Mouse (Mus musculus) large intestine, adult 2 months (tissue): ENCODE results near the gene Fbxw21. TPM values are rescaled to one million over a fixed set of nuclear protein-coding genes. Genes with fewer than 3 reads are reported as not detected.

Source experiments
- DNase-seq: peaks from one replicate; pipeline ENCODE4 v3.0.0-alpha.2; 2012; ENCODE audit warnings: low read depth, low spot score
- WGBS: fragments of 180-500 bp; shearing (Covaris S2); methylation state at CpG from one replicate; pipeline ENCODE4 v1.1.7; 2018; 5-methylcytosine and 5-hydroxymethylcytosine counted together
- polyA plus RNA-seq: library from polyadenylated mRNA; depleted of rRNA; stranded (reverse); fragments of >200 nt; gene quantifications from 2 replicates; pipeline ENCODE4 v1.2.3, GENCODE M21; 2012

The Fbxw21 gene
- polyA plus RNA-seq, 1 experiment, result not detected

DNA sequence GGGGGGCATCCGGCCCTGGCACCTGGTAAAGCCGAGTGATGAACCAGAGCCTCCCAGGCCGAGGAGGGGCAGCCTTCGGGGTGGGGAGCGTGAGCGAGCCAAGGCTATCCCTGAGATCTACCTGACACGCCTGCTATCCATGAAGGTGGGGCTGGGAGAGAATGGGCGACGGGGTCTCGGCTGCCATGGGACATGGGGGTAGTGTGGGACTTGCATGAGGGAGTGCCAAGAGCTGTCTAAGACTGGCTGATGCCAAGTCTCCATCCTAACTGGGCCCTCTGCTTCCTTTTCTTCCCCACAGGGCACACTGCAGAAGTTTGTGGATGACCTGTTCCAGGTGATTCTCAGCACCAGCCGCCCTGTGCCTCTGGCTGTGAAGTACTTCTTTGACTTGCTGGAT lies 47.6 kb downstream of the Fbxw21 start:
- WGBS, result 92% methylated on average over 11 of the region's 11 CpGs
- no peak for DNase-seq

DNA sequence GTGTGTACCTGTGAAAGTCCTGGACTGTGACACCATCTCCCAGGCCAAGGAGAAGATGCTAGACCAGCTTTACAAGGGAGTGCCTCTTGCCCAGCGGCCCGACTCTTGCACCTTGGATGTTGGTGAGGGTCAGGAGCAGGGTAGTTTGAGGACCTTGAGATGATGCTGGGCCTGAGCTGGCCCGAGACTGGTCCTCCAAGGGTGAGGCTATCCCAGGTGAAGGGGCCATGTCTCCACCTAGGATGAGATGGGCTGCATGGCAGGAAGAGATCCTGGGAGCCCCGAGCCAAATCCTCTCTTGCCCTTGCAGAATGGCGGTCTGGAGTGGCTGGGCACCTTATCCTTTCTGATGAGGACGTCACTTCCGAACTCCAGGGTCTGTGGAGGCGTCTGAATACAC lies 48.5 kb downstream of the Fbxw21 start:
- DNase-seq, result no peak
- 86% methylated on average over 8 of the region's 8 CpGs for WGBS

DNA sequence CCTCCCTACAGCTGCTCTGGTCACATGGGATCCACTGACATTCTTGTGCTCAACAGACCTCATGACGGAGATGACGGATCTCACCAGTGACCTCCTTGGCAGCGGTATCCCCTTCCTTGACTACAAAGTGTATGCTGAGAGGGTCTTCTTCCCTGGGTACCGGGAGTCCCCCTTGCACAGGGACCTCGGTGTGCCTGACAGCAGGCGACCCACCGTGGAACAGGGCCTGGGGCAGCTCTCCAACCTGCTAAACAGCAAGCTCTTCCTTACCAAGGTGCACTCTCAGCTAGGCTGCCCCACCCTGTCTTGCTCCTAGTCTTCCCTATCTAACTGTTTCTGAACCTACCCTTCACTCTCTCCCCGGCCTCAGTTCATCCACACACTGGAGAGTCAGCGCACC lies 50.2 kb downstream of the Fbxw21 start:
- 96% methylated on average over 9 of the region's 9 CpGs for WGBS
- no peak for DNase-seq

DNA sequence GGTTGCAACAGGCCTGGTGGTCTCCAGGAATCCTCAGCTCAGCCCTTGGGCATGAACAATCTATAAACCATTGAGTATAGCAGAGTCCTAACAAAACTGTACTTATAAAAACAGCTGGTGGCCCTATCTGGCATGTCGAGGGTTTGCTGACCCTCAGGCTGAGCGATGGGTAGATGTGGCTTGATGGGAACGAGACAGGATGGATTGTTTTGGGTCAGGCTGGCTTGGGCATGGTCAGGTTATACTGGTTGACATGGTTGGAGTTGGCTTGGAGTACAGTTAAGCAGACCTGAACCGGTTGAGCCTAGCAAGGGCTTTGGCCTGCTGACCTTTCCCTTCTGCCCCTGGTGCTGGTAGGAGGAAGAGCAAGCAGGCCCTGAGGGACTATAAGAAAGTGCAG lies 50.7 kb downstream of the Fbxw21 start:
- no peak for DNase-seq
- 78% methylated on average over 4 of the region's 4 CpGs for WGBS

DNA sequence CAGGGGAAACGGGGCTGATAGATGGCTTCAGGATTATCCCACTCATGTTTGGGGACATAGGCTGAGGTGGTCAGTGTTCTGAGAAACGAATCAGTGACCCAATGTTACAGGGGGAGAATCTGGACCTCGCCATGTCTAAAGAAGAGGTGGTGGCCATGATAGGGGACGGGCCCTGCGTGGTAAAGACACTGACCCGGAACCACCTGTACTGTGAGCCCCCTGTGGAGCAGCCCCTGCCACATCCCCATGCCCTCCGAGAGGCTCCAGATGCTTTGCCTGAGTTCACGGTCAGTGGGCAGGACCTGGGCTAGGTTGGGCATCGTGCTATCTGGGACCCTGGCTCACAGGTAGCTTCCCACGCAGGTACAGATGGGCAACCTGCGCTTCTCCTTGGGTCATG lies 51.6 kb downstream of the Fbxw21 start:
- WGBS, result 95% methylated on average over 11 of the region's 11 CpGs
- DNase-seq, result no peak

DNA sequence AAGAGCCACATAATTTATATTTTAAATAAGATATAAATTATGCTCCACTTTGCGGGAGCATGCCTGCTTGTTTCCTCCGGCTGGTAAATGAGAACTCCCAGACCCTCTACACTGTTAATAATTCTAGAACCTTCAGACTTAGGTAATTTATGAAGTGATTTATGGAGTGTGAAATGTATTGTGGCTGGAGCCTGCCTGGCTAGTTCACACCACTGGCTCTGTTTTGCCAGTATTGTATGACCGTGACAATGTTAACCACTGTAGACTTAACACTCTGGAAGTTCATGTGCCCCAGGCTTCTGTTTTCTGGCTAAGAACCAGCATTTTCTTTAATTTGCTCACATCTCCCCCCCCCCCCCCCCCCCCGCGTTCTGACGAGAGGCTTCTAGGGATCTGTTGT lies 54.5 kb downstream of the Fbxw21 start:
- 74% methylated on average over 5 of the region's 6 CpGs for whole genome bisulfite sequencing
- DNase-seq, result no peak

DNA sequence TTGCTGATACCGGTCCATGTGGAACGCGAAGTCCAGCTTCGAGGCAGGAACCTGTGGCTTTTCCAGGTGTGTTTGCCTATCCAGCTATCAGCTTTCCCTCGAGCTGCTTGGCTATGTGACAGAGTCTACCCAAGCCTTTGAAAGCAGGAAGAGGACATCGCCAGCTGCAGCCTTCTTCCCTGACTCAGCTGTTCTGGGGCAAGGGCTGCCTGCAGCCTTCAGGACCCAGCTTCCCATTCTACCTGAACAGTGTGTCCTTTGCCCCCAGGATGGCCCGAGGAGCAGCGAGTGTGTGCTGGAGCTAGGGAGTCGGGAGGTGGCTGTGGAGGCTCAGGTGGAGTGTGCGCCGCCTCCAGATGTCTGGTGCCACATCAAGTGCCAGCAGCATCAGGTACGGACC lies 56.2 kb downstream of the Fbxw21 start:
- no peak for DNase-seq
- WGBS, result 79% methylated on average over 12 of the region's 12 CpGs

DNA sequence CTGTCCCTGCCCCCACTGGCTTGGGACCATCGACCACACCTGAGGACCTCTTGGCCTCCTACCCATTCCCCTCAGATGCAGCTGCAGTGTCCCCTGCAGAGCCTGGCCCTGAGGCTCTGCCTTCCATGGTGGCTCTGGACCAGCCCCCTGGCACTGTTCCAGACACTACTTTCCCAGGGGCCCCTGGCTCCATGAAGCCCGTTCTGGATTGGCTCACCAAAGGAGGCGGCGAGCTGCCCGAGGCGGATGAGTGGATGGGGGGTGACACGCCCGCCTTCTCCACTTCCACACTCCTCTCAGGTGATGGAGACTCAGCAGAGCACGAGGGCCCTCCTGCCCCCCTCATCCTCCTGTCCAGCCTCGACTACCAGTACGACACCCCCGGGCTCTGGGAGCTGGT lies 56.8 kb downstream of the Fbxw21 start:
- DNase-seq, result no peak
- WGBS, result 73% methylated on average over 12 of the region's 12 CpGs

DNA sequence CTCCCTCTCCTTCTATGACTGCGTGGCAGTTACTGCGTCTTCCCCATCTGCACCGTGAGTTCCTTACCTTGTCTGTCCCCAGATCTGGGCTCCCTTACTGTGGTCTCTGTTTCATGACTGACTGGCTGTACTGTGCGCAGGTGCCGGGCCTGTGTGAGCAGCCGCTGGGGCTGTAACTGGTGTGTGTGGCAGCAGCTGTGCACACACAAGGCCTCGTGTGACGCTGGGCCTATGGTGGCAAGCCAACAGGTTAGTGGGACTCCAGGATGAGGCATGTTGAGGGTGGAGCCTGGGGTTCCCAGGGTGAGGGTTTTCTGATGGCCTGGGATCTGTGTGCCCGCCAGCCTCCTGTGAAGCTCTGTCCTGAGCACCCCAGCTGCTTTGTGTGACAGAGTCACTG lies 57.8 kb downstream of the Fbxw21 start:
- WGBS, result 87% methylated on average over 9 of the region's 9 CpGs
- DNase-seq, result no peak

DNA sequence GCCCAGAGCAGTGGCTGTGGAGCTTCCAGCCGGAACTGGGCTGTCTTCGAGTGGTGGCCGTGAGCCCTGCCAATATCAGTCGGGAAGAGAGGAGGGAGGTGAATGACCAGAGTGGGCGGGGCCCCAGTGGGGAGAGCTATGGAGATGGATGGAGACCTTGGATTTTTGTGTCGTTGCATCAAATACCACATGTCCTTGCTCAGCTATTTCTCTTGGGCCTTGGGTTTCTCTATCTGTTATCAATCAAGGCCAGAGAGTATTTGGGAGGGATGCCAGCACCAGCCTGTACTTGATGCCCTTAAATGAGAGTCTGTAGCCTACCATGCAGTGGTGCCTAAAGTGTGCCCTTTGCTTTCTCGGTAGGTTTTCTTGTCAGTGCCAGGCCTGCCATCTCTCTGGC lies 58.6 kb downstream of the Fbxw21 start:
- no peak for DNase-seq
- WGBS, result 66% methylated on average over 7 of the region's 7 CpGs

DNA sequence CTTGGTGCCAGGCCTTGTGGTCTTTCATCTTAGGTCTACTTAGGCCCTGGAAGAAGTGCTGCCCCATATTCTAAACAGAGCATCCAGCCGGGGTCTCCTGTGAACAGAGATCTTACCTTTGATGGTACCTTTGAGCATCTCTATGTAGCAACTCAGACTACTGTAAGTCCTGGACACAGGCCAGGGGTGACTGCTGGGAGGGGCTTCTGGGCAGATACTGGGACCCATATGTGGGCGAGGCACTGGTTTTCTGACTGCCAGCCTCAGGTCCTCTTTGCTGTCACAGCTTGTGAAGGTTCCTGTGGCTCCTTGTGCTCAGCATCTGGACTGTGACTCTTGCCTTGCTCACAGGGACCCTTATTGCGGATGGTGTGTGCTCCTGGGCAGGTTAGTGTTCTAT lies 59.3 kb downstream of the Fbxw21 start:
- WGBS, result 82% methylated on average over 3 of the region's 3 CpGs
- no peak for DNase-seq

DNA sequence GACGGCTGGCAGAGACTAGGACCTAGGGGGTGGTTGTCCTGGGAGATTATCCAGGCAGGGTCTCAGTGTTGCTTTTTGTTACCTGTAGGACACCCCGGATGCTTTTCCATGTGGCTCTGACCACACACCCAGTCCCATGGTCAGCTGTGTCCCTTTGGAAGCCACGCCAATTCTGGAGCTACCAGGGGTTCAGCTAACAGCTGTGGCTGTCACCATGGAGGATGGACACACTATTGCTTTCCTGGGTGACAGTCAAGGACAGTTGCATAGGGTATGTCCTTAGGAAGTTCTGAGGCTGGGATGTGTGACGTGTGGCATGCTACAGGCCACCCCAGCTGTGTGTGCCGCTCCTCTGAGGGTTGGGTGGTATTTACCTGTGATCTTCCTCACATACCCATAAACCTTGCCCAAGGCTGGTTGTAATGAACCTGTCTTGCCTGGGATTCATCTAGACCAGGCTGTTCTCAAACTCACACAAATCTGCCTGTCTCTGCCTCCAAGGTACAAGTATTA lies 59.9 kb downstream of the Fbxw21 start:
- WGBS, result 93% methylated on average over 5 of the region's 5 CpGs
- DNase-seq, result no peak

DNA sequence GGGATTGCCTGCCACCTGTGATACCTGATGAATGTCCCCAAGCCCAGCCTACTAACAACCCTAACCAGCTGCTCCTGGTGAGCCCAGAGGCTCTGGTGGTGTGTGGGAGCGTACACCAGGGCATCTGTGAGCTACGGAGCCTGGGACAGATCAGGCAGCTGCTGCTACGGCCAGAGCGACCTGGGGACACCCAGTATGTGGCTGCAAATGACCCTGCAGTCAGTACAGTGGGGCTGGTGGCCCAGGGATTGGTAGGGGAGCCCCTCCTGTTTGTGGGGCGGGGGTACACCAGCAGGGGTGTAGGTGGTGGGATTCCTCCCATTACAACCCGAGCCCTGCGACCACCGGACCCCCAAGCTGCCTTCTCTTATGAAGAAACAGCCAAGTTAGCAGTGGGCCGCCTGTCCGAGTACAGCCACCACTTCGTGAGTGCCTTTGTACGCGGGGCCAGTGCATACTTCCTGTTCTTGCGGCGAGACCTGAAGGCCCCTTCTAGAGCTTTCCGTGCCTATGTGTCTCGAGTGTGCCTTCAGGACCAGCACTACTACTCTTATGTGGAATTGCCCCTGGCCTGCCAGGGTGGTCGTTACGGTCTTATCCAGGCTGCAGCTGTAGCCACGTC lies 61.4 kb downstream of the Fbxw21 start:
- 88% methylated on average over 20 of the region's 20 CpGs for WGBS
- no peak for DNase-seq

DNA sequence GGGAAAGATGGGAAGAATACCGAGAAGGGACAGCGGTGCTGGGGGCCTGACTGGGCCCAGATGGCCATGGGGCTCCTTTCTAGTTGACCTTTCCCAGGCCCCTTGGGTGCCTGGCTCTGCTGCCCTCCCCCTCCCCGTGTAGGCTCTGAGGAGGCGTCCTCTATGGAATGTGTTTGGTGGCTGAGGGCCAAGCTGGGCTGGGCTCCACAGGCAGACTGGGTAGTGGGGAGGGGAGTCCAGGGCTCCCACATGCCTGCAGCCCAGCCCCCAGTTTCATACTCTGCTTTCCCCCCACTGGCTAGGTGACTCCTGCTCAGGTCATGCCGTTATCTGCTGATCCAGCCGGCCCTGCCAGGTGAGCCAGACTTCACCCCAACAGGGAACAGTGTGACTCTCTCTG lies 62.9 kb downstream of the Fbxw21 start:
- WGBS, result 48% methylated on average over 6 of the region's 6 CpGs
- DNase-seq, result no peak

DNA sequence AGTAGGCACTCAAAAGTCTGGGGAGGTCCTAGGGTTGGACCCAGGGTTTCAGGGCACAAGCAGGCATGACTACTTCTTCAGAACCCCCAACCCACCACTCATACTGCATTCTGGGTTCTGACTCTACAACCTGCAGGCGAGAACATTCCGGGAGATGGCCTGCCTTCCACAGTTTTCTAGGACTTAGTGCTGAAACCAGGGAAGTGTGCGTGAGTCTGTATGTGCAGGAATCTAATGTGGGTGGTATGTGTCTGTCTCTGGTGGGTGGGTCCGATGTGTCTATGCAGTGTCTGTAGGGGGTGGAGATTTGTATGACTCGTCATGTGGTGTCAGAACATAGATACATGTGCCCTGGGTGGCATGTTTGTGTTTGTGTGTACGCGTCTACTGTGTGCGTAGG lies 63.5 kb downstream of the Fbxw21 start:
- WGBS, result 84% methylated on average over 8 of the region's 8 CpGs
- DNase-seq, result no peak

DNA sequence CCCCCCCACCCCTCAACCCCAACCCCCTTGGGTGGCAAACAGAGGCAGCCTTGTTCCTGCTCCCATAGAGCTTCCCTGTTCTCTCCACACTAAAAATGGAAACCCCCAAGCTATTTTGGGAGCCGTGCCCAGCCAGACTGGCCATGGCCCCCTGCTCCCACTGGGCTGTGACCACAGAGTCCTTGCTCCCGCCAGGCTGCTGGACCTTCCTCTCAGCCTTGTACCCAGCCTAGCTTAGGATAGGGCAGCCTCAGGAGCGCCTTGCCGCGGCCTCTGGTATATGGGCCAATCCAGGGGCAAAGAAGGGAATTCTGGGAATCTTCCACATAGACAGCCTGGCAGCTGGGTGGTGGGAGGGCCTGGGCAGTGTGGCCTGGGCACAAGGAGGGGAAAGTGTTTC lies 64.0 kb downstream of the Fbxw21 start:
- WGBS, result 64% methylated on average over 5 of the region's 5 CpGs
- DNase-seq, result no peak

DNA sequence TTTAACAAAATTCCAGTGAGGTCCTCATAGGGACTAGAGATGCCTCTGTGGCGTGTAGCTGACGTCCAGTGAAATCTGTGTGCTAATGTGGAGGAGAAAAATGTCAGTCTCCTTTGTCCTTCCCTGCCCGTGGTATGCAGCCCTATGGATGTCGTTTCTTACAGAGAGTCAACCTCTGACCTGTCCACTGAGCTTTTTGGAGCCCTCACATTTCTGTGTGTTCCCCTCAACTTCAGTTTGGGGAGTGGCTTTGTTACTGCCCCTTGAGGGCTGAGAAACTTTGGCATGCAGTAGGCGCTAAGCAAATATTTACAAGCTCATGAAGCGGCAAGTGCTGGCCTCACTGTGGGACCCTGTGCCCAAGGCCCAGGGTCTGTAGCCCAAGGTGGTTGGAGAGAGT lies 64.5 kb downstream of the Fbxw21 start:
- WGBS, result 35% methylated on average over 6 of the region's 6 CpGs
- no peak for DNase-seq

DNA sequence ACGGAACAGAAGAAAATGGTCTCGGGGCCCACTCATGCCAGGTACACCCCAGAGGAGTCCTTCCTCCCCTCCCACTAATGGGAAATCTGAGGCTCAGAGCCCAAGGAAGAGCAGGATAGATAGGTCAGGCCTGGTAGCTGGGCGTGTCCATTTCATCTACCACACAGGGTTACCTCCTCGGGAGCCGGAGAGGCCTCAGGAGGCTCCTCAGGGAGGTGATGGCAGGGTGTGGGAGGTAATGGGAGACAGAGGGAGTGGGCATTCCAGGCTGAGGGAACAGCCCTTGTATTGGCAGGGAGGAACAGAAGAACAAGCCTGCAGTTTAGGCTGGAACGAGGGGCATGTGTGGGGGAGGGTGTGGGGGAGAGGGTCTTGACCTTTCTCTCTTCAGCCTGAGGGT lies 65.0 kb downstream of the Fbxw21 start:
- 50% methylated on average over 6 of the region's 6 CpGs for WGBS
- no peak for DNase-seq

DNA sequence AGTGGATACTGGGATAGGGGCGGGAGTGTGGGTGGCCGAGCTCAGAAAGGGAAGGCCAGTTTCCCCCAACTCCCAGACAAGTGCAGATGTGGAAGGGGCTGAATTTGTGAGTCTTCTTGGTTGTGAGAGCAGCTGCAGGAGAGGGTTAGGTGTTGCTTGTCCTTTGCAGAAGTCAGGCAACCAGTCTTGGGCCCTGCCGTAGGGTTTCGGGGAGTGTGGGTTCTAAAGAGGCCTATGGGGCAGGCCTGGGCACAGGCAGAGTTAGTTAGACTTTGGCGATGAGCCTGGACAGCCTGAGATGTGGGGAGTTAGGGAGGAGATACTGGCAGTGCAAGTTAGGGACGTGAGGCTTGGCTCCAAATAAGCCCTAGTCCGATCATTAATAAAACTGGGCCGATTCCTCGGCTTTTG lies 65.6 kb downstream of the Fbxw21 start:
- DNase-seq, result no peak
- WGBS, result 35% methylated on average over 9 of the region's 9 CpGs

DNA sequence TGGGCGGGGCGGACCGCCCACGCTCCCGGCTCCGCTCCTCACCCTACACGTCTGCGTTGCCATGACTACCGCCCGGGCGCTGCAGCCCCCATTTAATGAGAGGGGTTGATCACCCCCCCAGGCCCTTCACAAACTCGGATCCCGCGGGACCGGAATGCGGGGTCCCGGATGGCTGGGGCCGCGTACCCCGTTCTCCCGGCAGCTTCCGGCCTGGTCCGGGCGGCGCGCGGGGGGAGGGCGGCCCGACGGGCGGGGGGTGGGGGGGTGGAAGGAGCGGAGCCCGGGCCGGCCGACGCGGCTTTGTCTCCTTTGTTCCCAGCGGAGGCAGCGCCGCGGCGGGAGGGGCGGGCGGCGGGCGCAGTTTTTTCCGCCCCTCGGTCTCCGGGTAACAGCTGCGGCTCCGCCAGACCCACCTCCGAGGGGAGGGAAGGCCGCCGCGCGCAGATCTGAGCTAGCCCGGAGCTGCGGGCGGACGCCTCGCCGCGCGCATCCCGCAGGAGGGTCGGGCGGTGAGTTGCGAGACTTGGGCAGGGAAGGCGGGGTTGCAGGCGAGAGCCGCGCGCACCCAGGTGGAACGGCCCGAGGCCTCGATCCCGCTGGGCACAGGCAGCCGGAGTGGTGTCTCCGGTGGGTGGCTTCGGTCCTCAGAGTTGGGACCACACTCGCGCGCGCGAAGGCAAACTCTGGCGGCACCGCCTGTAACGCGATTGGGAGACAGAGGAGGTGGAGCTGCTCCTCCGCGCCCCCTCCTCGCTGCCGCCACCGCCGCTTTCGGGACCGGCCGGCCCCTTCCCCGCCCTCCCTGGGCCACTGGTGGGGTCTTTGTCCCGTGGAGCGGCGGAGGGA lies 66.5 kb downstream of the Fbxw21 start, which contains the start of gene Plxnb1:
TSS of gene Plxnb1 (plus strand) at position 253 of the 846 bp plus-strand sequence.
- 2% methylated on average over 98 of the region's 102 CpGs for WGBS
- DNase-seq, result no peak

DNA sequence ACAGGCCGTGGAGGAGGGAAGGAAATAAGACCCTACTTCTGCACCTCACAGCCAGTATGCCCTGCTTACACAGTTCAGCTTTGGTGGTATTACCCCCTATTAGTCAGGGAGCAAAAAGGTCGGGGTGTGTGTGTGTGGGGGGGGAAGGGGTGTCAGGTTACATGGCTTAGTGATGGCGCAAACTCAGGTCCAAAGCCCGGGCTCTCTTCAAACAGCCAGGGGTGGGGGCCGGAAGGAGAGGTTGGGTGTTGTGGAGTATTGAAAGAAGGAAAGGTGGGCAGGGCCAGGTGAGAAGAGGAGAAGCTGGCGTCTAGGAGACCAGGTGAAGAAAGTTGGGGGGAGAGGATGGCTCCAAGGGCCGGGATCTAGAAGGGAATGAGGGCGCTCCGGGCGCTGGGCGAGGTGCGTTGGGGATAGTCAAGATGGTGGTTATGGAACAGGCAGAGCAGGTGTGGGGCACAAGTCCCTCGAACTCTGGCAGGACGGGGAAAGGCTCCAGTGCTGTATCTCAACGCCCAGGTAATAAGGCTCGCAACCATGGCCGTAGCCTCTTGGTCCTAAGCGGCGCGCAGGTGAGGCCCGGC lies 67.2 kb downstream of the Fbxw21 start:
- no peak for DNase-seq
- 3% methylated on average over 21 of the region's 21 CpGs for WGBS
